Mouse (Mus musculus) kidney, postnatal 0 days (tissue): ENCODE data around the gene Ubfd1. TPM values are rescaled to one million over a fixed set of nuclear protein-coding genes. Genes with fewer than 3 reads are reported as not detected.
"Not testable (repeated sequence)": the region's sequence is repeated elsewhere in the genome, so short reads cannot be mapped to it uniquely, and the experiment has no call there.

Source experiments
- ATAC-seq: fragments of 200-750 bp; cut with Nextera tagmentation; replicated peaks from 2 replicates; pipeline ENCODE4 v1.8.0; 2017; ENCODE audit warnings: low read depth, moderate number of reproducible peaks, moderate TSS enrichment, moderate library complexity; ENCODE audit not compliant: low FRiP score
- DNase-seq: peaks from one replicate; pipeline ENCODE4 v3.0.0-alpha.2; 2016; ENCODE audit warnings: low spot score
- H3K27ac ChIP-seq: fragments of 300-500 bp; sonication (generic); 2 replicates; pipeline ENCODE4 v1.5.1; 2014; ENCODE audit warnings: mild to moderate bottlenecking
- H3K27me3 ChIP-seq: fragments of 300-500 bp; sonication (generic); 2 replicates; pipeline ENCODE4 v1.6.1; 2014; ENCODE audit warnings: low read length, mixed read lengths; ENCODE audit not compliant: insufficient read depth
- H3K36me3 ChIP-seq: fragments of 300-500 bp; sonication (generic); 2 replicates; pipeline ENCODE4 v1.6.1; 2014; ENCODE audit warnings: low read length, mixed read lengths; ENCODE audit not compliant: insufficient read depth
- H3K4me1 ChIP-seq: fragments of 300-500 bp; sonication (generic); replicated peaks from 2 replicates; pipeline ENCODE4 v1.6.1; 2014; ENCODE audit warnings: antibody characterized with exemption, low read length, mixed read lengths; ENCODE audit not compliant: insufficient read depth
- H3K4me2 ChIP-seq: fragments of 300-500 bp; sonication (generic); 2 replicates; pipeline ENCODE4 v1.6.1; 2014; ENCODE audit warnings: mild to moderate bottlenecking, low read length, moderate library complexity, mixed read lengths
- H3K4me3 ChIP-seq: fragments of 300-500 bp; sonication (generic); replicated peaks from 2 replicates; pipeline ENCODE4 v1.5.1; 2014; ENCODE audit warnings: low read depth, low read length
- H3K9ac ChIP-seq: fragments of 300-500 bp; sonication (generic); 2 replicates; pipeline ENCODE4 v1.6.1; 2014; ENCODE audit warnings: low read depth, low read length
- H3K9me3 ChIP-seq: fragments of 300-500 bp; sonication (generic); replicated peaks from 2 replicates; pipeline ENCODE4 v1.6.1; 2016; ENCODE audit warnings: low read length, inconsistent platforms, mixed read lengths
- CTCF ChIP-seq: IDR thresholded peaks from 2 replicates; pipeline ENCODE4 v1.5.1; 2016; ENCODE audit warnings: antibody characterized with exemption, low read depth, mild to moderate bottlenecking, moderate library complexity
- WGBS: fragments of 180-500 bp; shearing (Covaris S2); extraction: QIAGEN DNeasy Blood & Tissue Kit; methylation state at CpG from one replicate; pipeline ENCODE4 v1.1.7; 2014; 5-methylcytosine and 5-hydroxymethylcytosine counted together
- polyA plus RNA-seq: library from polyadenylated mRNA; unstranded; fragments of >200 nt; fragmentation: Nextera tagmentation; extraction: Ambion mirVana; gene quantifications from 2 replicates; pipeline ENCODE4 v1.2.1, GENCODE M21; 2015

Gene Ubfd1
- polyA plus RNA-seq, 1 experiment from 2014 or later = 42.1 TPM

DNA sequence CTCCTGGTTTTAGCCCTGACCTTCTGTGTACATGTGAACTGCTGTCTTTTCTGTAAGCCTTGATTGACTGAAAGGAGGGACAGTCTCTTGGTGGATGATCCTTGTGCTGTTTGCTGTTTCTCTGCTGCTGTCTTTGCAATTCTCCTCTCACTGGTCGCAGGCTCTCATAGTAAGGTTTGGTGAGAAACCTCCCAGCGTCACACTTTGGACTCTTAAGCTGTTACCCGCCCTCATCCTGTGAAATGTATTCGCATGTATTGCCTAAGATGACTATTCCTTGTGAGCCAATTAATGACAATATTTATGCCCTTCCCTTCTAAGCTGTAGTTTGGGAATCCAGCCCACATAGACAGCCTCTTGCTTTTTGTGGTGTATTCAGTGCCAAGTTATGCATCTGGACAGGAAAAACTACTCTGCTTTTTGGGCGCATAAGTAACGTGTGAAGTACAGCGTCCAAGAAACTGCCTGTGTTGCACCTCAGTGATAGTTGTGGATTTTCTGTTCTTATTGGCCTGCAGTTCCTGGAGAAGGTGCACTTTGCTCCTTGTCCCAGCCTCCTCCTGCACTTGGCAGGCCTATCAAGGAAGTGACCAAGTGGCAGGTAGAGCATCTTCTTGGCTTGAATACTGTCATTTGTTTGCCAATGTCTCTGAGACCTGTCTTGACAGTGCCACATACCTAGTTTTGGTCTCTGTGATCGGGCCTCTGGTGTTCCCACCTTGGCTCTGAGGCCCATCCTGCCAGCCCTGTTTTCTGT, 13.0 kb downstream of the Ubfd1 start:
- H3K27me3 ChIP-seq = no peaks in the 10 kb centered on the region
- no peak overlapping the region for H3K27ac ChIP-seq
- H3K4me1 ChIP-seq = no peaks in the 10 kb centered on the region
- H3K4me3 ChIP-seq = no peak overlapping the region
- H3K4me2 ChIP-seq = no peak overlapping the region
- H3K9ac ChIP-seq = no peak overlapping the region
- no peak for ATAC-seq
- H3K9me3 ChIP-seq = no peaks in the 10 kb centered on the region
- H3K36me3 ChIP-seq = peaks cover 63% of the 10 kb centered on the region
- no peak for TF ChIP-seq CTCF
- WGBS = 89% methylated on average over 8 of the region's 8 CpGs
- no peak for DNase-seq

- Histone ChIP-seq H3K27ac (no peak overlapping the region), H3K4me3 (no peak overlapping the region), H3K36me3 (peaks cover 64% of the 10 kb centered on the region), H3K27me3 (no peaks in the 10 kb centered on the region), H3K9me3 (no peaks in the 10 kb centered on the region), H3K9ac (no peak overlapping the region), H3K4me1 (no peaks in the 10 kb centered on the region), H3K4me2 (no peak overlapping the region)
- TF ChIP-seq CTCF = no peak
- ATAC-seq (no peak), DNase-seq (no peak)
- WGBS = 89% methylated on average over 1 of the region's 1 CpGs
Measured at GRCm38 (mm10) chr7:122081071-122081470, 14.1 kb downstream of the Ubfd1 start.

GRCm38 (mm10) chr7:122087195-122087982, 20.4 kb downstream of the Ubfd1 start:
- Histone ChIP-seq H3K27ac (no peak overlapping the region), H3K4me3 (no peak overlapping the region), H3K36me3 (peaks cover 60% of the 10 kb centered on the region), H3K9me3 (no peaks in the 10 kb centered on the region), H3K9ac (no peak overlapping the region), H3K4me1 (no peaks in the 10 kb centered on the region), H3K4me2 (no peak overlapping the region), H3K27me3 (no peaks in the 10 kb centered on the region)
- no peak for DNase-seq
- no peak for ATAC-seq
- TF ChIP-seq CTCF = no peak
- WGBS = 89% methylated on average over 11 of the region's 11 CpGs

DNA sequence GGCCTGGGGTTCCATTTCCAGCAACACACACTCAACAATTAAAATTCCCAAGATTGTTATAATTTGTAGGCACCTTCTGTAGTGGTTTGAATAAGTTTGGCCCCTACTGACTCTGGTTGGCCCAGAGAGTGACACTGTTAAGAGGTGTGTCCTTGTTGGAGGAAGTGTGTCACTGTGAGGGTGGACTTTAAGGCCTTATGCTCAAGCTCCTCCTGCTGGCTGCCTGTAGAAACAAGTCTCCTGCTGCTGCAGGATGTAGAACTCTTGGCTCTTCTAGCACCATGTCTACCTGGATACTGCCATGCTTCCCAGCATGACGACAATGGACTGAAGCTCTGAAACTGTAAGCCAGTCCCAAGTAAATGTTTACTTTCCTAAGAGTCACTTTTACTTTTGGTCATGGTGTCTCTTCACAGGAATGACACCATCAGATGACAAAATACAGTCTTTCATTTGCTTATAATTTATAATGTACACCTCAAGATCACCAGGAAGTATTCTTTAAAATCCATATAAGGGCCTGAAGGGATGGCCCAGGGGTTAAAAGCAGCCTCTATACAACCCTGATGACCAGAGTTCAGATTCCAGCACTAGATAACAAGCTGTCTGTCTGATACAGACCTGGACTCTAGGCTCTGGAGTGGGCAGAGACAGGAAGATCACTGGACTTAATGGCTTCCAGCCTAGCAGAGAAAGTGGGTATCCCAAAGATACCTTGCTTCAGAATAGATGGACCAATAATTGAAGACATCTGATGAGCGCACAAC, 27.8 kb downstream of the Ubfd1 start:
- DNase-seq (peak; percentile 10), ATAC-seq (no peak)
- H3K4me1 ChIP-seq = no peaks in the 10 kb centered on the region
- 91% methylated on average over 2 of the region's 2 CpGs for WGBS
- H3K9ac ChIP-seq = no peak overlapping the region
- peak; percentile 34; the same call in 1 of the 2 replicates for TF ChIP-seq CTCF
- no peak overlapping the region for H3K4me2 ChIP-seq
- no peaks in the 10 kb centered on the region for H3K27me3 ChIP-seq
- no peaks in the 10 kb centered on the region for H3K9me3 ChIP-seq
- H3K27ac ChIP-seq = no peak overlapping the region
- H3K36me3 ChIP-seq = peaks cover 53% of the 10 kb centered on the region
- no peak overlapping the region for H3K4me3 ChIP-seq

- H3K36me3 ChIP-seq = peaks cover 28% of the 10 kb centered on the region
Measured at GRCm38 (mm10) chr7:122098009-122098408, 31.0 kb downstream of the Ubfd1 start.

GRCm38 (mm10) chr7:122099222-122099621, 32.2 kb downstream of the Ubfd1 start:
- no peaks in the 10 kb centered on the region for H3K9me3 ChIP-seq
- 0 out of 2 replicates have a peak, but pooled peaks cover 7% of the 10 kb centered on the region for H3K4me1 ChIP-seq
- no peaks in the 10 kb centered on the region for H3K27me3 ChIP-seq
- peak; percentile 82 for DNase-seq
- ATAC-seq = no peak
- peak; percentile 91 for TF ChIP-seq CTCF
- peaks cover 25% of the 10 kb centered on the region for H3K36me3 ChIP-seq
- no peak overlapping the region for H3K27ac ChIP-seq
- no peak overlapping the region for H3K9ac ChIP-seq
- no peak overlapping the region for H3K4me3 ChIP-seq
- WGBS = 61% methylated on average over 4 of the region's 4 CpGs
- H3K4me2 ChIP-seq = no peak overlapping the region

More at GRCm38 (mm10) chr7:122098009-122098408, 31.0 kb downstream of the Ubfd1 start:
- DNase-seq = no peak
- no peak overlapping the region for H3K4me3 ChIP-seq
- WGBS = 80% methylated on average over 3 of the region's 3 CpGs
- TF ChIP-seq CTCF = no peak
- H3K27ac ChIP-seq = no peak overlapping the region
- no peak for ATAC-seq
- no peak overlapping the region for H3K4me2 ChIP-seq
- H3K4me1 ChIP-seq = 0 out of 2 replicates have a peak, but pooled peaks cover 7% of the 10 kb centered on the region
- H3K9ac ChIP-seq = no peak overlapping the region
- H3K27me3 ChIP-seq = no peaks in the 10 kb centered on the region
- no peaks in the 10 kb centered on the region for H3K9me3 ChIP-seq

DNA sequence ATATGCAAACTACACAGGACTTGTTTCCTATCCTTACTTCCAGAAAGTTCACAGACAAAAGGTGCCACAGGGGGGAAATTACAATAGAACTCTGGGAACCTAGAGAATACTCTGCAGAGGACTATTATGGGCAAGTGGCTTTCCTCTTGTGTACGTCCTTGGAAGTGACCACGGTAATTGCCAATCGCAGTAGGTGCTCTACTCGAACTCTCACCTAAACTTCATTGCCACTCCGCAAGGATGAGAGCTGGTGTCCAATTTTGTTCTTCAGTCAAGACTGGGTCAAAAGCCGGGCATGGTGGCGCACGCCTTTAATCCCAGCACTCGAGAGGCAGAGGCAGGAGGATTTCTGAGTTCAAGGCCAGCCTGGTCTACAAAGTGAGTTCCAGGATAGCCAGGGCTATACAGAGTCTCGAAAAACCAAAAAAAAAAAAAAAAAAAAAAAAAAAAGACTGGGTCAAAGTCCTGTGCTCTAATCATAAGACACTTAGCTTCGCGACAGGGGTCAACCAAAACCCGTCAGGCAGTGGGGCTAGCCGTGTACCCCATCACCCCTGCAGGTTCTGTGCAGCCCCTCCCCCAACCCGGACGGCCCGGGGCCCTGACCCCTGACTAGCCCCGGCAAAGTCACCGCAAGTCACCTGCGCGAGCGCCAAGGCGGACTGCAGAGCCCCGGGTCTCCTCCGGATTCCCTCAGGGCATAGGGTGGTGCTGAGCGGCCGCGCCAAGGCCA, 34.2 kb downstream of the Ubfd1 start:
- H3K36me3 ChIP-seq, H3K4me1 ChIP-seq, H3K27me3 ChIP-seq, H3K9me3 ChIP-seq: not testable (repeated sequence)
- H3K9ac ChIP-seq = peak overlapping the region; percentile 88
- peak overlapping the region; percentile 62 for H3K27ac ChIP-seq
- peak; percentile 79 for ATAC-seq
- peak overlapping the region; percentile 73 for H3K4me3 ChIP-seq
- DNase-seq = peak; percentile 25
- WGBS = 5% methylated on average over 25 of the region's 28 CpGs
- peak overlapping the region; percentile 69 for H3K4me2 ChIP-seq
